Mouse (Mus musculus) forebrain, embryonic 13.5 days (tissue): ENCODE data around the gene Prkce. TPM values are rescaled to one million over a fixed set of nuclear protein-coding genes. Genes with fewer than 3 reads are reported as not detected.

Source experiments
- ATAC-seq: fragments of 200-750 bp; cut with Nextera tagmentation; 2 replicates; pipeline ENCODE4 v1.8.0; 2017
- H3K27ac ChIP-seq: fragments of 300-500 bp; sonication (generic); 2 replicates; pipeline ENCODE4 v1.5.1; 2015; ENCODE audit warnings: inconsistent platforms, mild to moderate bottlenecking, moderate library complexity
- H3K27me3 ChIP-seq: fragments of 300-500 bp; sonication (generic); 2 replicates; pipeline ENCODE4 v1.6.1; 2015; ENCODE audit warnings: mild to moderate bottlenecking, inconsistent platforms
- H3K36me3 ChIP-seq: fragments of 300-500 bp; sonication (generic); 2 replicates; pipeline ENCODE4 v1.6.1; 2015; ENCODE audit warnings: mild to moderate bottlenecking, inconsistent platforms; ENCODE audit not compliant: poor library complexity, severe bottlenecking
- H3K4me1 ChIP-seq: fragments of 300-500 bp; sonication (generic); 2 replicates; pipeline ENCODE4 v1.6.1; 2015; ENCODE audit warnings: inconsistent platforms
- H3K4me2 ChIP-seq: fragments of 300-500 bp; sonication (generic); 2 replicates; pipeline ENCODE4 v1.6.1; 2015; ENCODE audit warnings: inconsistent platforms, mild to moderate bottlenecking, moderate library complexity
- H3K4me3 ChIP-seq: fragments of 300-500 bp; sonication (generic); 2 replicates; pipeline ENCODE4 v1.5.1; 2015; ENCODE audit warnings: mild to moderate bottlenecking, inconsistent platforms
- H3K9ac ChIP-seq: fragments of 300-500 bp; sonication (generic); 2 replicates; pipeline ENCODE4 v1.6.1; 2015; ENCODE audit warnings: mild to moderate bottlenecking, inconsistent platforms
- H3K9me3 ChIP-seq: fragments of 300-500 bp; sonication (generic); replicated peaks from 2 replicates; pipeline ENCODE4 v1.6.1; 2016; ENCODE audit warnings: inconsistent platforms
- WGBS: fragments of 180-500 bp; shearing (Covaris S2); methylation state at CpG from one replicate; pipeline ENCODE4 v1.1.7; 2015; 5-methylcytosine and 5-hydroxymethylcytosine counted together
- polyA plus RNA-seq: library from polyadenylated mRNA; unstranded; fragments of >200 nt; fragmentation: Nextera tagmentation; extraction: Ambion mirVana; gene quantifications from 2 replicates; pipeline ENCODE4 v1.2.1, GENCODE M21; 2015

Prkce gene
- polyA plus RNA-seq, 1 experiment from 2014 or later: 10.9 TPM

DNA sequence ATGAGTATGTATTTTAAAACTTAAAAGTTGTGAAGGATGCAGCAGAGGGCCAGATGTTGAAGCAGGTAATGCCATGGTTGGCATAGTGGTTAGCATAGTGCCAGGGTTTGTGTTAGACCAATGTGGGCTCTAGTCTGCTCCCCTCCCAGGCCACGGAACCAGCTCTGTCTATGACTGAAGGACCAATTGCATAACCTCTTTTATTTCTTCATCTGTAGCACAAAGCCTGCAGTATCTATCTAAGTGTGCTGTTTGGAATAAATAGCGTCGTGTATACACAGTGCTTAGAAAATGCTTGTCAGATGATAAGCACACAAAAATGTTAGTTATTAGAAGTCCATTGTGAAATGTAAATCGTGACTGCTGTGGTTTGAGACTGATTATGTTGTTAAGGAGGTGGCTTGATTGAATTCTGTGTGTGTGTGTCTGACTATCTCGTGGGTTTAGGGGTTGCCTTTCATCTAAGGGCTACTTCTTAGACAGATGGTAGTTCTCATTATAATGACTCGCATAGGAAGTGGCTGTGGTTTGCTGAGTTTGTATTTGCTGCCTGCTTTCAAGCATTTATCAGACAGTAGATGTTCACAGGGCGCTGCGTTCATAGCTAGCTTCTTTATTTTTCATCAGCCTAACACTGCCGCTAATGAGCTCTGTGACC is 17.1 kb downstream of the Prkce start:
- Histone ChIP-seq H3K36me3 (no peaks in the 10 kb centered on the region), H3K27me3 (no peaks in the 10 kb centered on the region), H3K27ac (no peak overlapping the region), H3K4me1 (peaks cover 13% of the 10 kb centered on the region), H3K9me3 (no peaks in the 10 kb centered on the region), H3K9ac (no peak overlapping the region), H3K4me3 (no peak overlapping the region), H3K4me2 (no peak overlapping the region)
- WGBS: 55% methylated on average over 9 of the region's 9 CpGs
- ATAC-seq: no peak

DNA sequence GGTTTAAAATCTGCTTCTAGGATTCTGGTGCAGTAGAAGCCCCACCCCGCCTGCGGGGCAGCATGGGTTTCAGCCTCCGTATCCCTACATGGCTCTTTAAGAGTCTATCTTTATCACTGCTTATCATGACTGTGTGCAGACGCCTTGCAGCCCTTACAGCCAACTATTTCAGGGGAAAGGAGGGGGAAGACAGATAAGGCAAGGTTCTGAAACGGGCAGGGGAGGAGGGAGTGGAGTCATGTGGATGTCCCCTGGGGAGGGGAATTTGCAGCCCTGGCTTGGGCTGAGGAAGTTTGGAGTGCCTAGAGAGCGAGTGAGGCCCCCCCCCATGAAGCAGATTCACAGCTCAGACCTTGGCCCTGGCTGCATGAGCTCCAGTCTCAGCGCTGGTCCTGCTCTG is 18.0 kb downstream of the Prkce start:
- no peak for ATAC-seq
- no peak overlapping the region for H3K27ac ChIP-seq
- no peak overlapping the region for H3K4me3 ChIP-seq
- no peaks in the 10 kb centered on the region for H3K9me3 ChIP-seq
- peaks cover 13% of the 10 kb centered on the region for H3K4me1 ChIP-seq
- H3K9ac ChIP-seq: no peak overlapping the region
- no peaks in the 10 kb centered on the region for H3K27me3 ChIP-seq
- no peaks in the 10 kb centered on the region for H3K36me3 ChIP-seq
- WGBS: 61% methylated on average over 7 of the region's 7 CpGs
- H3K4me2 ChIP-seq: no peak overlapping the region

DNA sequence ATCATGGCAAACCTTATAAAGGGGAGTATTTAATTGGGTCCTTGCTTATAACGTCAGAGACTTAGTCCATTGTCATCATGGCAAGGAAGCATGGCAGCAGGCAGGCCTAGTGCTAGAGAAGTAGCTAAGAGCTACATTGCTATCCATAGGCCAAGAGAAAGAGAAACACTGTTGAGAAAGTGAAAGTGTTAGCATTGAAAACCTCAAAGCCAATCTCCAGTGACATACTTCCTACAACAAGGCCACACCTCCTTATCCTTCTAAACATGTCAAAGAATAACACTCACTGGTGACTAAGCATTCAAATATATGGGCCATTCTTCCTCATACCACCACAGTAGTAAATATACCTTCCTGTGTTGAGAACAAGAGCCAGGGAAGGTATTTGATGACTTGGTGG is 20.2 kb downstream of the Prkce start:
- H3K4me2 ChIP-seq: no peak overlapping the region
- H3K9me3 ChIP-seq: no peaks in the 10 kb centered on the region
- no peak overlapping the region for H3K9ac ChIP-seq

DNA sequence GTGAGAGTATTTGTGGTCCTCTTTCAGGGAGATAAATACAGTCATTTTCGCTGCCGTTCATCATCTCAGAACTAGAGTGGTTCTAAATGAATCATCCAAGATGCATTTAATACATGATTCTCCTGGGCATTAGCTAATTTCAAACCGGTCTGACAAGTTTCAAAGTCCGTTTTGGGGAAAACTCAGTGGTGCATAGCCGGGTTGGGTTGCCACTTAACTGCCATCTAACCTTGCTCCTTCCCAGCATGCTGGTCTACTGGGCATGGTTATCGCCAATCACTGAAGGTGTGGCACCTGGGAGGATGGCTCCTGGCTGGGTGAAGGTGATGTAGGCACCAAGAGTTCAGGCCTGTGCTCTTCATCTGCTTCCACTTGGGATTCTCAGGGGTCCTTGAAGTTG is 26.4 kb downstream of the Prkce start:
- no peak for ATAC-seq
- Histone ChIP-seq H3K4me3 (no peak overlapping the region), H3K9me3 (no peaks in the 10 kb centered on the region), H3K36me3 (no peaks in the 10 kb centered on the region), H3K4me2 (no peak overlapping the region), H3K4me1 (no peaks in the 10 kb centered on the region), H3K27ac (no peak overlapping the region), H3K27me3 (no peaks in the 10 kb centered on the region), H3K9ac (no peak overlapping the region)
- 94% methylated on average over 6 of the region's 6 CpGs for WGBS

More for the DNA sequence above, 20.2 kb downstream of the Prkce start:
- ATAC-seq: no peak
- 76% methylated on average over 1 of the region's 1 CpGs for WGBS
- peaks cover 13% of the 10 kb centered on the region for H3K4me1 ChIP-seq
- no peak overlapping the region for H3K4me3 ChIP-seq
- no peak overlapping the region for H3K27ac ChIP-seq
- no peaks in the 10 kb centered on the region for H3K27me3 ChIP-seq
- H3K36me3 ChIP-seq: no peaks in the 10 kb centered on the region

DNA sequence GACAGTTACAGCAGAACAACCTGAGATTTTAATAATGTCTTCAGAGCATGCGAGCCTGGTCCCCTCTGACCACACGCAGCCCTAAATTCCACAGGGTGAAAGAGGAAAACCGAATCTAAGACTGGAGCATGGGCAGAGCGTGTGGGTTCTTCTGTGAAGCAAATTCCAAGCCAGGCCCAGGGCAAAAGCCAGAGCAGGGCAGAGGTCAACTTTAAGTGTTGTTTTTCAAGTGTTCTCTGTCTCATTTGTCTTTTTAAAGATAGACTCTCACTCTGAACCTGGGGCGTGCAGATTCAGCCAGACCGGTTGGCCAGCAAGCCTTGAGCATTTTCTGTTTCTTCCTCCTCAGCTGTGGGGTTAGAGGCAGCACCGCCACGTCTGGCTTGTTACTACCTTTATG is 27.3 kb downstream of the Prkce start:
- 93% methylated on average over 8 of the region's 8 CpGs for WGBS
- Histone ChIP-seq H3K4me2 (no peak overlapping the region), H3K9me3 (no peaks in the 10 kb centered on the region), H3K36me3 (no peaks in the 10 kb centered on the region), H3K4me1 (no peaks in the 10 kb centered on the region), H3K9ac (no peak overlapping the region), H3K27me3 (no peaks in the 10 kb centered on the region), H3K27ac (no peak overlapping the region), H3K4me3 (no peak overlapping the region)
- no peak for ATAC-seq

DNA sequence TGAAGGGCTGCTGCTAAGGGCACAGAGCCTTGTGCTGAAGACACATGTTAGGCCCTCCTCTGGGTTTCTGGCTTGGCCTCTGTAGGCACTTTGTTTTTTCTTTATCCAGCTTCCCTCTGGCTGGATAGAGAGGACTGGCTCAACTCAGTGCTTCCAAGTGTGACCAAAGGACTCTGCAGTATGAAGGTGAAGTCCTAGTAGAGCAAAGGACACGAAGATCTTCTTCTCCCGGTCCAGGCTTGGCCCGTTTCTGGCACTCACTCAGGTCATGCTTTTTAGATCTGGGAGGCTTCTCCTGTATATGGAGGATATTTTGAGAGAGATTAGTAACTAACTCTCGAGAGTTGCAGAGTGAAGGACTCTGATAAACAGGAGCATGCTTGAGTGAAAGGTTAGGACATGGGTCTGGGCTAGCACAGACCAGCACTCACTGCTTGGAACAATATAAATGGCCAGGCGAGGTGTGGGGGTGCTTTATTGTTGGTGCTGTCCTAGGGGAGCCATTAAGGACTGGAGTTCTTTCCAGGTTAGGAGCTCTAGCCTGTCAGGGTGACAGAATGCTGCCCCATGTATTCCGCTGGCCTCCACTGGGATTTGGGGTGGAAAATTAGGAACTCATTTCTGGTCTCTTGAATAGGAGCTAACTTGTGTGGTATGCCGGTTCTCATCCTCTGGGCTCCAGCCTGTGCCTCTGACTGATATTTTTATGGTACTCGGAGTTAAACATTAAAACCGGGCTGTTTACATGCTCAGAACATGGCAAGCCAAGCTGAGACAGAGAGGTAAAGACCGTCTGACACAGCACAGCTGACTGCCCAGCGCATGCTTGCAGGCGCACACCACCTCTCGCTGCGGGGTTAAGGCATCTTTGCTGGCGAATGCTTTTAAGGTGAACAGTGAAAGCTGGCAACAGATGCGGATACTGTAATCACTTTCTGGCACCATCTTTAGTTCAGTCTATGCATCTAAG is 31.2 kb downstream of the Prkce start:
- WGBS: 91% methylated on average over 16 of the region's 16 CpGs
- no peaks in the 10 kb centered on the region for H3K9me3 ChIP-seq
- no peak for ATAC-seq
- no peak overlapping the region for H3K27ac ChIP-seq
- no peaks in the 10 kb centered on the region for H3K27me3 ChIP-seq
- no peak overlapping the region for H3K4me2 ChIP-seq
- peaks cover 6% of the 10 kb centered on the region for H3K4me1 ChIP-seq
- H3K9ac ChIP-seq: no peak overlapping the region
- no peaks in the 10 kb centered on the region for H3K36me3 ChIP-seq
- H3K4me3 ChIP-seq: no peak overlapping the region

DNA sequence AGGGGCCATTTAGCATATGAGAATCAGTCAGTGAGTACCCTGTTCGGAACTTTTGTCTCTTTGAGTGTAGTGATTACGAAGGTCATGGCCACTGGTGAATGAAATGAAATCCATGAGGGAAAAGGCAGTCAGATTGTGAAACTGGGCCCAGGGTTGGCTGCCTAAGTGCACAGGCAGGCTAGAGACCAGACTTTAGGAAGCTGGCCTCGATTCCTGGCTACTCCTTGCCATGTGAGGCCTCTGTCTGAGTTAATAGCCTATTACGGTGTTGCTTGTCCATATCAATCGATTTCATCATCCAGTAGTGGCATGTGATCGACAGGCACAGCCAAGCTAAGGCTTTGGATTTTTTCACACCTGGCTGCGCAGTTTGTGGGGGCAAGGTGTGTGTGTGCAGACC is 34.4 kb downstream of the Prkce start:
- H3K4me1 ChIP-seq: peaks cover 14% of the 10 kb centered on the region
- H3K4me2 ChIP-seq: no peak overlapping the region
- no peak overlapping the region for H3K27ac ChIP-seq
- no peaks in the 10 kb centered on the region for H3K9me3 ChIP-seq
- H3K4me3 ChIP-seq: no peak overlapping the region
- no peaks in the 10 kb centered on the region for H3K36me3 ChIP-seq
- WGBS: 93% methylated on average over 7 of the region's 7 CpGs
- no peaks in the 10 kb centered on the region for H3K27me3 ChIP-seq
- ATAC-seq: no peak
- H3K9ac ChIP-seq: no peak overlapping the region

DNA sequence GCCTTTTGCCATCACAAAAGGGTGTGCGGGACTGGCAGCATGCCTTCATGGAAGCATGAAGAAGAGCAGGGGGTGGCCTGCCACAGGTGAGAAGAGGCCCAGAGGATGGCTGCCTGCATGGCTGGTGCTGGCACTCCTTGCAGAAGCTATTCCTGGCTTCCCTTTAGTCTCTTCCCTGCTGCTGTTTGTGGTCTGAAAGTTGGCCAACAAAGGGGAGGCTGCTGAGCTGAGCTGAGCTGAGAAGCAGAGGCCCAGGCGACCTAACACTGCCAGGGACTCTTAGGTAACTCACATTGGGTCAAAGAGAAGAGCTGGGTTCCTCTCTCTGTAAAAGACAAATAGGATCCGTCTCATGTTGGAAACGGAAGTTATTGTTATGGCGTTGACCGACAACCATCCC is 35.4 kb downstream of the Prkce start:
- Histone ChIP-seq H3K4me3 (no peak overlapping the region), H3K4me2 (no peak overlapping the region), H3K27ac (no peak overlapping the region), H3K9me3 (no peaks in the 10 kb centered on the region), H3K4me1 (peaks cover 14% of the 10 kb centered on the region), H3K9ac (no peak overlapping the region), H3K27me3 (no peaks in the 10 kb centered on the region), H3K36me3 (no peaks in the 10 kb centered on the region)
- no peak for ATAC-seq
- whole genome bisulfite sequencing: 95% methylated on average over 6 of the region's 6 CpGs

DNA sequence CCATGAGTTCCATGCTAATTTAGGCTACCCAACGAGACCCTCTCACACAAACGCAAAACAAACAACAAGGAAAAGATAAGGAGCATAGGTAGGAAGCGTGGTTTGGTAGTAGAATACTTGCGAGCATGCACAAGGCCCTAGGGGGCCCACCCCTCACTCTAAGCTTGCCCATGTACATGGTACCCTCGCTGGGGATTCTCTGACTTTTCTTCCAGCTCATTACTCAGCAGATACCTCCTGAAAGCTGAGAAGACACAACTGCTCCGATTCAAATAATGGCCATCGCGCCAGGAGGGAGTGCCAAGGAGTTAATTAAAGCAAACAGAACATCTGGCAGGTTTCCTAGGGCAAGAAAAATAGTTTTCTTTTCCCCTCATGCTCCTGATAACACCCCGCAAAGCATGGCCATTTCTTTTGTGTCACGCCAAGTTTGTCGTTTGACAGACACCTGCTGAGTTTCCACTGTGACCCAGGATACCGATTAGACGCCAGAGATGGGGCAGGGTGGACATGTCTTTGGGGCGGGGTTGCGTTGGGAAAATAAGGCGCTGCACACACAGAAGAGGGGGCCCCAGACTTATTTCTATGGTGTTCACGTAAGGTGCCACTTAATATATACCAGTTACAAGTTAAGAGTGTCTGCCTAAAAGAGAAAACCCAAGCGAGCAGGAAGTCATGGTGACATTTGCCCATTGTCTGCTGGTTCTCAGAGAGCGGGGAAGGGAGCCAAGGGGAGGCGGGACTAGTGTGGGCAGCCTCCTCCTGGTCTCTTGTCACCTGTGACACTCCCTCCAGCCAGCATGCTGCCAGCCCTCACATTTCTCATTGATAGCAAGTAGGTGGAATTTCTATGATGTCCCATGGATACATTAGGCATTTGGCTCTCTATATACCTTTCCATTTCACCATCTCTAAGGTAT is 36.2 kb downstream of the Prkce start:
- Histone ChIP-seq H3K27ac (no peak overlapping the region), H3K4me2 (no peak overlapping the region), H3K9me3 (no peaks in the 10 kb centered on the region), H3K4me3 (no peak overlapping the region), H3K9ac (no peak overlapping the region), H3K27me3 (no peaks in the 10 kb centered on the region), H3K36me3 (no peaks in the 10 kb centered on the region), H3K4me1 (peaks cover 14% of the 10 kb centered on the region)
- ATAC-seq: no peak
- 66% methylated on average over 20 of the region's 20 CpGs for WGBS

DNA sequence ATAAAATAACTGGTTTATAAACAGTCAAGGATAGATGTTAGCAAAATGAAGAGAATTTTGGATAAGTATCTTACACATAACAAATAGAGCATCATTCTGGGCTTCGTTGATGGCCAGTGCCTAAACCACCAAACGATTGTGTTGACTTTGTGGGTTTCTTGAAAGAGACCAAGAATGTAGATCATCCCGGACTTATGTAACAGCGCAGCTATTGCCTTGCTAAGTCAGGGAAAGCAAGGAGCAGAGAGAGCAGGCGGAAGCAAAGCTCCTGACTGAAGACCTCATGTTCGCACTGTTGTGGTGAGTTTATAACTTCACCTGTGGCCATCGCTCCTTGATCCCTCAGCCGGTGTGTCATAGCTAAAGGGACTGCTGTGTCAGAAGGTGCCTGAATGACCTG is 38.7 kb downstream of the Prkce start:
- Histone ChIP-seq H3K4me1 (peaks cover 14% of the 10 kb centered on the region), H3K4me3 (no peak overlapping the region), H3K36me3 (no peaks in the 10 kb centered on the region), H3K4me2 (no peak overlapping the region), H3K9me3 (no peaks in the 10 kb centered on the region), H3K27me3 (no peaks in the 10 kb centered on the region), H3K27ac (no peak overlapping the region), H3K9ac (no peak overlapping the region)
- WGBS: 94% methylated on average over 8 of the region's 8 CpGs
- ATAC-seq: no peak

DNA sequence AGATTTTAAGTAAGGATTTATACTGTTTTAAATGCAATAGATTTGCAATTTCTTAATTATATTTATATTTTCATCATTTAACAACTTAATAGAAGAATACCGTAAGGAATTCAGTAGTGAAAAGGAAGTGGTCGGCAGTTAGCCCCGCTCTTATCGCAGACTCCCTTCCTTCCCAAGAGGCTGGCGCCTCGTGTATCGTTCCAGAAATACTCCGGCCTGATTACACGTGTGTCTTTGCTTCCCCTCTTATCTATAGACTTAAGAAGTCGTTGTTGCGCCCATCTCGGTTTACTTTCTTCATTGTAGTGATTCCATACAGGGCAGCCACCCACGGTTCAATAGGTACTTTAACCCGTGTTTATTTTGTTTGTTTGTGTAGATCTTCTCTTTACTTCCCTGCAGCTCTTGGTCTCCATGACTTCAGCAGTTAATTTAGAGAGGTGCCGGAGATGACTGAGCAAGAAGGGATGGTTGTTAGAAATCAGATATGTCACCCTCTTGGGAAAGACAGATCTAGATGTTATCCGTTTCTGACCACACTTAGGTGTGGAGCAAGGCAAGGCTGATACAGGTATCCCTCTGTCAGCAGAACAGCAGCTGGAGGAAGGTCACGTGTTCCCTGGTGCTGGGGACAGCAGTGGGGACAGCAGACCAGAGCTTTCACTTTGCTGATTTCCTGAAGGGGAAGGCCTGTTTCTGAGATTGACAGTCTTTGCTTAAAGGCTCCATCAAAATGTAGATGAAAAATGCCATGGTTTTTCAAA is 40.7 kb downstream of the Prkce start:
- H3K27ac ChIP-seq: no peak overlapping the region
- H3K27me3 ChIP-seq: no peaks in the 10 kb centered on the region
- H3K36me3 ChIP-seq: no peaks in the 10 kb centered on the region
- H3K4me1 ChIP-seq: peaks cover 14% of the 10 kb centered on the region
- ATAC-seq: no peak
- H3K4me2 ChIP-seq: no peak overlapping the region
- no peaks in the 10 kb centered on the region for H3K9me3 ChIP-seq
- H3K9ac ChIP-seq: no peak overlapping the region
- no peak overlapping the region for H3K4me3 ChIP-seq
- WGBS: 90% methylated on average over 17 of the region's 17 CpGs
